Mouse (Mus musculus): ENCODE results near the gene Cdk20. TPM values are rescaled to one million over a fixed set of nuclear protein-coding genes. Genes with fewer than 3 reads are reported as not detected.

The Cdk20 gene
- total and polyA plus RNA-seq, 3 experiments = 0.21 to 2.2 (median 1.5) TPM

GRCm38 (mm10) chr13:64396979-64397378 lies 35.1 kb upstream of the Cdk20 start:
- Histone ChIP-seq H3K4me3 (replicated peaks in 1 of 3; ENCODE audit: low read depth in 2 of 3, low read length in 2 of 3, poor library complexity in 1 of 3) (no peak overlapping the region), H3K9ac (ENCODE audit: insufficient read depth, low read depth) (no peak overlapping the region), H3K9me3 (replicated peaks; ENCODE audit: low read length) (no peaks in the 10 kb centered on the region), H3K4me2 (ENCODE audit: insufficient read depth, low read depth, poor library complexity, severe bottlenecking) (no peak overlapping the region), H3K4me1 (ENCODE audit: control insufficient read depth in 1 of 2, insufficient read depth in 2 of 2) (peaks cover 0 to 2% of the 10 kb centered on the region in 2 experiments; a peak in 2 of 4 replicates), H3K27ac (ENCODE audit: insufficient read depth, low read depth) (no peak overlapping the region), H3K79me2 (replicated peaks; ENCODE audit: control insufficient read depth, extremely low read depth, insufficient read depth, poor library complexity, severe bottlenecking) (no peaks in the 10 kb centered on the region), H3K36me3 (replicated peaks in 1 of 2; ENCODE audit: control insufficient read depth in 1 of 2, insufficient read depth in 1 of 2, low read length in 1 of 2) (no peaks in the 10 kb centered on the region), H3K27me3 (replicated peaks) (no peaks in the 10 kb centered on the region)
- in situ Hi-C loops (cut with MboI; ENCODE audit: low pct_ligation_motif_present, low pct_unique_long_range_greater_than_20kb, low sequenced_read_pairs) (no loop called here), dilution Hi-C loops (cut with MboI; ENCODE audit: extremely low pct_ligation_motif_present, extremely low pct_unique_long_range_greater_than_20kb, low sequenced_read_pairs) (no loop called here)
- no peak for DNase-seq (ENCODE audit: extremely low read depth)
- TF ChIP-seq MXI1 (IDR thresholded peaks at IDR 0.05; ENCODE audit: low read depth, low read length) (no peak), EP300 (IDR thresholded peaks at IDR 0.05; ENCODE audit: low read length) (no peak), RCOR1 (conservative IDR thresholded peaks at IDR 0.05; ENCODE audit: low read depth, low read length) (no peak), POLR2AphosphoS2 (IDR thresholded peaks at IDR 0.05; ENCODE audit: low read depth, low read length) (no peak), TCF12 (IDR thresholded peaks at IDR 0.05; ENCODE audit: low read depth, low read length) (no peak), E2F4 (IDR thresholded peaks at IDR 0.05; ENCODE audit: insufficient replicate concordance, low read depth, low read length) (no peak), JUN (IDR thresholded peaks at IDR 0.05; ENCODE audit: insufficient read depth, low read depth, low read length) (no peak), USF2 (conservative IDR thresholded peaks at IDR 0.05; ENCODE audit: low read depth, low read length) (no peak), MYC (IDR thresholded peaks at IDR 0.05; ENCODE audit: low read depth, low read length) (no peak), RAD21 (IDR thresholded peaks at IDR 0.05; ENCODE audit: low read depth, low read length) (no peak), JUND (conservative IDR thresholded peaks at IDR 0.05; ENCODE audit: low read depth, low read length) (no peak), CHD2 (IDR thresholded peaks at IDR 0.05; ENCODE audit: low read length) (no peak), NELFE (IDR thresholded peaks at IDR 0.05; ENCODE audit: low read depth, low read length) (no peak)

GRCm38 (mm10) chr13:64398065-64398464 lies 34.0 kb upstream of the Cdk20 start:
- TF ChIP-seq ZC3H11A (IDR thresholded peaks at IDR 0.05; ENCODE audit: low read depth, low read length) (no peak), PAX5 (IDR thresholded peaks at IDR 0.05; ENCODE audit: low read length) (no peak), SIN3A (IDR thresholded peaks at IDR 0.05; ENCODE audit: low read length) (no peak), POLR2A (IDR thresholded peaks at IDR 0.05; ENCODE audit: low read depth, low read length) (no peak), NRF1 (IDR thresholded peaks at IDR 0.05; ENCODE audit: low read depth, low read length) (no peak), KAT2A (IDR thresholded peaks at IDR 0.05; ENCODE audit: insufficient replicate concordance, low read length) (no peak), ZKSCAN1 (IDR thresholded peaks at IDR 0.05; ENCODE audit: borderline replicate concordance, low read depth, low read length) (no peak)
- no peak for DNase-seq (ENCODE audit: extremely low read depth)
- Histone ChIP-seq H3K36me3 (replicated peaks in 1 of 2; ENCODE audit: control insufficient read depth in 1 of 2, insufficient read depth in 1 of 2, low read length in 1 of 2) (no peaks in the 10 kb centered on the region), H3K79me2 (replicated peaks; ENCODE audit: control insufficient read depth, extremely low read depth, insufficient read depth, poor library complexity, severe bottlenecking) (no peaks in the 10 kb centered on the region), H3K9ac (ENCODE audit: insufficient read depth, low read depth) (no peak overlapping the region), H3K27me3 (replicated peaks) (no peaks in the 10 kb centered on the region), H3K4me2 (ENCODE audit: insufficient read depth, low read depth, poor library complexity, severe bottlenecking) (no peak overlapping the region), H3K27ac (ENCODE audit: insufficient read depth, low read depth) (no peak overlapping the region), H3K4me3 (replicated peaks in 1 of 3; ENCODE audit: low read depth in 2 of 3, low read length in 2 of 3, poor library complexity in 1 of 3) (no peak overlapping the region), H3K9me3 (replicated peaks; ENCODE audit: low read length) (no peaks in the 10 kb centered on the region), H3K4me1 (ENCODE audit: control insufficient read depth in 1 of 2, insufficient read depth in 2 of 2) (peaks cover 0 to 11% of the 10 kb centered on the region in 2 experiments; a peak in 2 of 4 replicates)
- dilution Hi-C loops (cut with MboI; ENCODE audit: extremely low pct_ligation_motif_present, extremely low pct_unique_long_range_greater_than_20kb, low sequenced_read_pairs) = no loop called here
- in situ Hi-C loops (cut with MboI; ENCODE audit: low pct_ligation_motif_present, low pct_unique_long_range_greater_than_20kb, low sequenced_read_pairs) = no loop called here
